12 mouse cellular contexts compared by ENCODE assay signal in the genomic region with DNA sequence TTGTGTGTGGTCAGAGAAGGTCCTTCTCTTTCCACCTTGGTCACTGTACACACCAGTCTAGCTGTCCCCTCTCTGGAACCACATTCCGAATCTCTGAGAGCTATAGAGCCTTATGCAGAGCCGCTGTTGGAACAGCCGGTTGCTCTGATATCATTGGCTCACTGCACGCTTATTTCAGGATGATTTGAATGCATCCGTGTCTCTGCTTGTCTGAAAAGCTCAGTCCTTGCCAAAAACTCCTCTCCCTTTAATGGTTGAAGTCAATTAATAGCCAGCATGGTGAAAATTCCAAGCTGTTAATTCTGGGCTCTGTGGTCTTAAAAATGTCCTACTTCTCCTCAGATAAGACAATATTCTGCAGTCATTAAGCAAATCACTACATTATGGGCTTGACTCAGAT.
DNase-seq lines count a peak whose midpoint lies in the region; ATAC-seq and TF ChIP-seq lines count a peak whose summit lies in the region.
"Had no signal": no experiment of that assay in that cellular context is flagged by ENCODE, and none has a peak within 500 bp of the region (broad histone marks: within the 10 kb centered on the region; RNA-seq: fewer than 3 reads in every experiment).

No protein-coding gene starts in this region.

- no peaks in the 10 kb centered on the region for H3K27me3 ChIP-seq in hindbrain, postnatal 0 days (ENCODE audit: insufficient read depth, low read length)
- H3K27me3 ChIP-seq in hindbrain, embryonic 10.5 days (ENCODE audit: insufficient read depth, poor library complexity, severe bottlenecking) = no peaks in the 10 kb centered on the region
- no peaks in the 10 kb centered on the region for H3K27me3 ChIP-seq in midbrain, embryonic 14.5 days (ENCODE audit: control insufficient read depth, insufficient read depth, low read length)
- no peaks in the 10 kb centered on the region for H3K27me3 ChIP-seq in midbrain, embryonic 10.5 days (ENCODE audit: low read depth, poor library complexity, severe bottlenecking)
- no peaks in the 10 kb centered on the region for H3K27me3 ChIP-seq in forebrain, embryonic 16.5 days (replicated peaks; ENCODE audit: control insufficient read depth, insufficient read depth, low read length)
- H3K27me3 ChIP-seq: embryonic facial prominence, embryonic 13.5 days; heart, embryonic 12.5 days; limb, embryonic 13.5 days had no signal

- H3K27ac ChIP-seq in hindbrain, postnatal 0 days = no peak overlapping the region
- H3K27ac ChIP-seq in hindbrain, embryonic 10.5 days = no peak overlapping the region
- no peak overlapping the region for H3K27ac ChIP-seq in midbrain, embryonic 14.5 days (replicated peaks; ENCODE audit: low read depth, low read length)
- no peak overlapping the region for H3K27ac ChIP-seq in midbrain, embryonic 10.5 days (replicated peaks)
- H3K27ac ChIP-seq in forebrain, embryonic 16.5 days (ENCODE audit: low read length) = peak overlapping the region; percentile 60
- H3K27ac ChIP-seq: embryonic facial prominence, embryonic 13.5 days; limb, embryonic 13.5 days; macrophage had no signal

- 34% methylated on average over 5 of the region's 5 CpGs for WGBS in hindbrain, postnatal 0 days
- WGBS in hindbrain, embryonic 10.5 days = 88% methylated on average over 5 of the region's 5 CpGs
- 77% methylated on average over 5 of the region's 5 CpGs for WGBS in midbrain, embryonic 14.5 days
- 90% methylated on average over 5 of the region's 5 CpGs for WGBS in midbrain, embryonic 10.5 days
- 32% methylated on average over 5 of the region's 5 CpGs for WGBS in forebrain, embryonic 16.5 days

- TF ChIP-seq CTCF in hindbrain, postnatal 0 days (IDR thresholded peaks at IDR 0.05; ENCODE audit: low read depth) = no peak

- no peaks in the 10 kb centered on the region; the same call in 1 of the 2 replicates for H3K4me1 ChIP-seq in hindbrain, postnatal 0 days (ENCODE audit: insufficient read depth, low read length)
- H3K4me1 ChIP-seq in hindbrain, embryonic 10.5 days (replicated peaks) = peaks cover 8% of the 10 kb centered on the region; the same call in 1 of the 2 replicates
- no peaks in the 10 kb centered on the region for H3K4me1 ChIP-seq in midbrain, embryonic 14.5 days (ENCODE audit: control insufficient read depth, insufficient read depth, low read length)
- no peaks in the 10 kb centered on the region for H3K4me1 ChIP-seq in midbrain, embryonic 10.5 days
- peaks cover 6% of the 10 kb centered on the region for H3K4me1 ChIP-seq in forebrain, embryonic 16.5 days (replicated peaks; ENCODE audit: control insufficient read depth, insufficient read depth, low read length)
- H3K4me1 ChIP-seq: embryonic facial prominence, embryonic 13.5 days had no signal

- no peak overlapping the region for H3K4me2 ChIP-seq in hindbrain, postnatal 0 days (ENCODE audit: low read depth, low read length)
- no peak overlapping the region for H3K4me2 ChIP-seq in midbrain, embryonic 14.5 days (ENCODE audit: low read length)
- H3K4me2 ChIP-seq in forebrain, embryonic 16.5 days (ENCODE audit: low read length) = no peak overlapping the region
- H3K4me2 ChIP-seq: embryonic facial prominence, embryonic 13.5 days; heart, embryonic 12.5 days; limb, embryonic 13.5 days had no signal

- H3K36me3 ChIP-seq in hindbrain, postnatal 0 days (ENCODE audit: insufficient read depth, low read length) = no peaks in the 10 kb centered on the region
- no peaks in the 10 kb centered on the region for H3K36me3 ChIP-seq in hindbrain, embryonic 10.5 days
- H3K36me3 ChIP-seq in midbrain, embryonic 14.5 days (ENCODE audit: control insufficient read depth, insufficient read depth, low read length) = no peaks in the 10 kb centered on the region
- H3K36me3 ChIP-seq in midbrain, embryonic 10.5 days = no peaks in the 10 kb centered on the region
- no peaks in the 10 kb centered on the region for H3K36me3 ChIP-seq in forebrain, embryonic 16.5 days (ENCODE audit: control insufficient read depth, insufficient read depth)
- H3K36me3 ChIP-seq: embryonic facial prominence, embryonic 13.5 days; heart, embryonic 12.5 days; limb, embryonic 13.5 days had no signal

- no peaks in the 10 kb centered on the region for H3K9me3 ChIP-seq in hindbrain, postnatal 0 days (ENCODE audit: low read length)
- H3K9me3 ChIP-seq in hindbrain, embryonic 10.5 days = no peaks in the 10 kb centered on the region; the same call in 1 of the 2 replicates
- no peaks in the 10 kb centered on the region for H3K9me3 ChIP-seq in midbrain, embryonic 14.5 days (ENCODE audit: control insufficient read depth, low read length)
- H3K9me3 ChIP-seq in midbrain, embryonic 10.5 days (replicated peaks) = peaks cover 7% of the 10 kb centered on the region; the same call in 1 of the 2 replicates
- no peaks in the 10 kb centered on the region for H3K9me3 ChIP-seq in forebrain, embryonic 16.5 days (ENCODE audit: control insufficient read depth, low read length)

- no peak overlapping the region for H3K9ac ChIP-seq in hindbrain, postnatal 0 days (replicated peaks; ENCODE audit: low read length)
- H3K9ac ChIP-seq in midbrain, embryonic 14.5 days (replicated peaks; ENCODE audit: low read length) = no peak overlapping the region
- no peak overlapping the region for H3K9ac ChIP-seq in forebrain, embryonic 16.5 days (replicated peaks; ENCODE audit: low read depth, low read length)
- H3K9ac ChIP-seq: embryonic facial prominence, embryonic 13.5 days; heart, embryonic 12.5 days; limb, embryonic 13.5 days had no signal

- peak; percentile 53 for DNase-seq in hindbrain, postnatal 0 days (ENCODE audit: low spot score)
- no peak for DNase-seq in hindbrain, embryonic 10.5 days (ENCODE audit: low spot score)
- DNase-seq in midbrain, embryonic 14.5 days = peak; percentile 20
- DNase-seq in midbrain, embryonic 10.5 days (ENCODE audit: low spot score) = no peak
- peak; percentile 21 to 27 for DNase-seq in layer of hippocampus, postnatal 36 days
- DNase-seq in gastrocnemius, postnatal 25 days = no peak
- DNase-seq: right cerebral cortex, postnatal 4 days had no signal

- no peak for ATAC-seq in hindbrain, postnatal 0 days
- no peak for ATAC-seq in midbrain, embryonic 14.5 days (ENCODE audit: low FRiP score, low TSS enrichment)
- peak; percentile 82 for ATAC-seq in forebrain, embryonic 16.5 days

- H3K4me3 ChIP-seq in hindbrain, postnatal 0 days (ENCODE audit: low read length) = no peak overlapping the region
- no peak overlapping the region for H3K4me3 ChIP-seq in hindbrain, embryonic 10.5 days
- H3K4me3 ChIP-seq in midbrain, embryonic 14.5 days (replicated peaks; ENCODE audit: low read depth, low read length) = no peak overlapping the region
- H3K4me3 ChIP-seq in midbrain, embryonic 10.5 days = no peak overlapping the region
- no peak overlapping the region for H3K4me3 ChIP-seq in forebrain, embryonic 16.5 days (replicated peaks; ENCODE audit: low read length)
- H3K4me3 ChIP-seq: embryonic facial prominence, embryonic 13.5 days; heart, embryonic 12.5 days; limb, embryonic 13.5 days had no signal

Comparison
In these comparisons a context has a peak if more than half of its experiments do, and no peak if none do; other contexts are left out.
1. DNase-seq: peak in hindbrain, postnatal 0 days (single experiment), midbrain, embryonic 14.5 days (single experiment) and layer of hippocampus, postnatal 36 days (2 of 2); none in hindbrain, embryonic 10.5 days (single experiment), midbrain, embryonic 10.5 days (single experiment) and gastrocnemius, postnatal 25 days (single experiment).